Mouse (Mus musculus): Measurements from ENCODE around the gene Vmn1r83. TPM values are rescaled to one million over a fixed set of nuclear protein-coding genes. Genes with fewer than 3 reads are reported as not detected.

Gene Vmn1r83
- polyA plus RNA-seq (2012; rRNA removed) = not detected in 2 replicates

- TF ChIP-seq CTCF (conservative IDR thresholded peaks at IDR 0.05; ENCODE audit: insufficient read depth, insufficient read length, low read depth, low read length) = no peak
- no peak for TF ChIP-seq POLR2A (IDR thresholded peaks at IDR 0.05; ENCODE audit: low read depth, low read length)
- 84% methylated on average over 2 of the region's 2 CpGs for WGBS
- no peaks in the 10 kb centered on the region for H3K4me1 ChIP-seq (ENCODE audit: control insufficient read depth, insufficient read depth, low read length)
- no peak within 1 kb of the TSS for H3K27ac ChIP-seq (ENCODE audit: insufficient read depth, low read depth, low read length)
- no peaks in the 10 kb centered on the region for H3K36me3 ChIP-seq (ENCODE audit: control insufficient read depth, insufficient read depth, low read length)
- no peaks in the 10 kb centered on the region for H3K27me3 ChIP-seq (replicated peaks; ENCODE audit: control insufficient read depth, insufficient read depth, low read length)
- no peak within 1 kb of the TSS for H3K4me3 ChIP-seq (ENCODE audit: insufficient read depth, low read depth, low read length)
- DNase-seq = no peak
These were observed at the start of gene Vmn1r83 for GRCm38 (mm10) chr7:12329381-12329780. Gene Vmn1r83 (minus strand): TSS chr7:12329481.

- no peak for DNase-seq
- no peak within 1 kb of the TSS for H3K4me3 ChIP-seq (ENCODE audit: insufficient read depth, low read depth, low read length)
- H3K27ac ChIP-seq (ENCODE audit: insufficient read depth, low read depth, low read length) = no peak within 1 kb of the TSS
- WGBS = 69% methylated on average over 1 of the region's 1 CpGs
- H3K27me3 ChIP-seq (replicated peaks; ENCODE audit: control insufficient read depth, insufficient read depth, low read length) = no peaks in the 10 kb centered on the region
- no peaks in the 10 kb centered on the region for H3K36me3 ChIP-seq (ENCODE audit: control insufficient read depth, insufficient read depth, low read length)
- TF ChIP-seq CTCF (conservative IDR thresholded peaks at IDR 0.05; ENCODE audit: insufficient read depth, insufficient read length, low read depth, low read length) (no peak), POLR2A (IDR thresholded peaks at IDR 0.05; ENCODE audit: low read depth, low read length) (no peak)
- H3K4me1 ChIP-seq (ENCODE audit: control insufficient read depth, insufficient read depth, low read length) = no peaks in the 10 kb centered on the region
These were observed 39.9 kb upstream of the Vmn1r83 start, which contains the start of gene Vmn1r84 for GRCm38 (mm10) chr7:12369173-12369572. Gene Vmn1r84 (minus strand): TSS chr7:12369273.

GRCm38 (mm10) chr7:12300130-12300529 lies 29.2 kb downstream of the Vmn1r83 start, which contains the start of gene Vmn1r82:
Gene Vmn1r82 (plus strand): TSS chr7:12300430.
- WGBS = 54% methylated on average over 2 of the region's 2 CpGs
- no peak for DNase-seq

More at GRCm38 (mm10) chr7:12300130-12300529, 29.2 kb downstream of the Vmn1r83 start, which contains the start of gene Vmn1r82:
- H3K4me3 ChIP-seq (ENCODE audit: insufficient read depth, low read depth, low read length) = no peak within 1 kb of the TSS
- H3K36me3 ChIP-seq (ENCODE audit: control insufficient read depth, insufficient read depth, low read length) = no peaks in the 10 kb centered on the region
- no peak within 1 kb of the TSS for H3K27ac ChIP-seq (ENCODE audit: insufficient read depth, low read depth, low read length)
- TF ChIP-seq POLR2A (IDR thresholded peaks at IDR 0.05; ENCODE audit: low read depth, low read length) (no peak), CTCF (conservative IDR thresholded peaks at IDR 0.05; ENCODE audit: insufficient read depth, insufficient read length, low read depth, low read length) (no peak)
- H3K27me3 ChIP-seq (replicated peaks; ENCODE audit: control insufficient read depth, insufficient read depth, low read length) = no peaks in the 10 kb centered on the region
- H3K4me1 ChIP-seq (ENCODE audit: control insufficient read depth, insufficient read depth, low read length) = no peaks in the 10 kb centered on the region

Other genes starting within 250 kb of the Vmn1r83 start
- gene Vmn1r78, start 179.2 kb downstream of the Vmn1r83 start, polyA plus RNA-seq (2012; rRNA removed) = not detected in 2 replicates
- not detected in 2 replicates for gene Vmn1r79, start 158.2 kb downstream of the Vmn1r83 start, polyA plus RNA-seq (2012; rRNA removed)
- gene Vmn1r80, start 140.2 kb downstream of the Vmn1r83 start, polyA plus RNA-seq (2012; rRNA removed) = not detected in 2 replicates
- not detected in 2 replicates for gene Vmn1r81, start 61.2 kb downstream of the Vmn1r83 start, polyA plus RNA-seq (2012; rRNA removed)
- gene Vmn1r82, start 29.1 kb downstream of the Vmn1r83 start, polyA plus RNA-seq (2012; rRNA removed) = not detected in 2 replicates
- gene Vmn1r84, start 39.8 kb upstream of the Vmn1r83 start, polyA plus RNA-seq (2012; rRNA removed) = not detected in 2 replicates
- 0.92 and 0.98 TPM in 2 replicates for gene Zfp551, start 93.3 kb upstream of the Vmn1r83 start, polyA plus RNA-seq (2012; rRNA removed)
- 2.6 TPM in 2 replicates for gene Zfp606, start 148.8 kb upstream of the Vmn1r83 start, polyA plus RNA-seq (2012; rRNA removed)
- gene 2900092C05Rik, start 183.0 kb upstream of the Vmn1r83 start, polyA plus RNA-seq (2012; rRNA removed) = not detected in 2 replicates

All from kidney, adult 2 months (tissue).